Mouse (Mus musculus): ENCODE measurements around the gene Stn1. TPM values are rescaled to one million over a fixed set of nuclear protein-coding genes. Genes with fewer than 3 reads are reported as not detected.
A peak's percentile ranks its signal among the peaks of the same experiment; 100 is the strongest.

The Stn1 gene
- polyA plus RNA-seq, 1 experiment from 2014 or later = 54.7 TPM

DNA sequence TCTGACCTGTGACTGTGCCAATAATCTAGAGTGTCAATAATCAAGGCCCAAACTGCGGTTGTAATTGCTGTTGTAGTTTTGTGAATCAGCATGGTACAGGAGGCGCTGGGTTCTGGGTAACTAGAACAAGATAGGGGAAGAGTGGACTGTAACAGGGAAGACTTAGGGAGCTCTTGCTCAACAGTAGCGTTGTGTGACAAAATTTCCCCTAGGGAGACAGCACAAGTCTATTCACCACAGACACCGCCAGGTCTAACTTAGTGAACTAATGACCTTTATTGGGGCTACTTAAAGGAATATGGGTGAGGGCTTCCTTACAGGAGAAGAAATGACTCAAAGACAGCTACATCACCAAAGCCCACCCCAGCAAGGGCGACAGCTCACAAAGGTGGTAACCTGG is 32.7 kb upstream of the Stn1 start:
- 84% methylated on average over 5 of the region's 5 CpGs for WGBS
- H3K9me3 ChIP-seq (ENCODE audit: control insufficient read depth, low read length) = no peaks in the 10 kb centered on the region
- H3K36me3 ChIP-seq (ENCODE audit: control insufficient read depth, insufficient read depth, low read length) = no peaks in the 10 kb centered on the region
- H3K9ac ChIP-seq (ENCODE audit: low read depth, low read length) = no peak overlapping the region
- no peaks in the 10 kb centered on the region for H3K27me3 ChIP-seq (ENCODE audit: control insufficient read depth, insufficient read depth, low read length)
- no peak overlapping the region for H3K27ac ChIP-seq (ENCODE audit: low read depth, low read length)
- no peaks in the 10 kb centered on the region; the same call in 1 of the 2 replicates for H3K4me1 ChIP-seq (ENCODE audit: control insufficient read depth, insufficient read depth, low read length)
- H3K4me3 ChIP-seq (ENCODE audit: low read length) = no peak overlapping the region
- no peak overlapping the region for H3K4me2 ChIP-seq (replicated peaks; ENCODE audit: low read depth, low read length)
- no peak for ATAC-seq (ENCODE audit: low FRiP score, low TSS enrichment)

DNA sequence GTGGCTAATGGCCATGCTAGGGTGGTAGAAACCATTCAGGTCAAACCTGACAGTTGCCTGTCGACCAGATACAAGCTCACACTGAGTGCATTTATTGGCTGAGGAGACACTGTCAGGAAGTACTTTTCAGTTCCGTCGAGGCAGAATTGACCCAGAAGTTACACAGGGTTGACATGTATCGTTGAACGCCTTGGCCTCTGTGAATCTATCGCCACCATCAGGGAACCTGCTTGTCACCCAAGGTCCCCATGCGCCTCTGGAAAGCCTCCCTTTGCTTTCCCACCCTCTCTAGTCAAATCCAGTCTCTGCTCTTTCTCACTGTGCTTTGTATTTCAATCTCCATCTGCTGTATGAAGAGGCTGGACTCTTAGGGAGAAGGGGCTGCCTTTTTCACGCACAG is 28.7 kb upstream of the Stn1 start:
- H3K4me2 ChIP-seq (replicated peaks; ENCODE audit: low read depth, low read length) = no peak overlapping the region
- H3K4me1 ChIP-seq (ENCODE audit: control insufficient read depth, insufficient read depth, low read length) = peaks cover 5% of the 10 kb centered on the region; the same call in 1 of the 2 replicates
- no peak overlapping the region for H3K4me3 ChIP-seq (ENCODE audit: low read length)
- no peak for ATAC-seq (ENCODE audit: low FRiP score, low TSS enrichment)
- H3K9ac ChIP-seq (ENCODE audit: low read depth, low read length) = no peak overlapping the region
- WGBS = 81% methylated on average over 8 of the region's 8 CpGs
- H3K9me3 ChIP-seq (ENCODE audit: control insufficient read depth, low read length) = no peaks in the 10 kb centered on the region
- H3K27me3 ChIP-seq (ENCODE audit: control insufficient read depth, insufficient read depth, low read length) = no peaks in the 10 kb centered on the region
- H3K27ac ChIP-seq (ENCODE audit: low read depth, low read length) = no peak overlapping the region
- no peaks in the 10 kb centered on the region for H3K36me3 ChIP-seq (ENCODE audit: control insufficient read depth, insufficient read depth, low read length)

DNA sequence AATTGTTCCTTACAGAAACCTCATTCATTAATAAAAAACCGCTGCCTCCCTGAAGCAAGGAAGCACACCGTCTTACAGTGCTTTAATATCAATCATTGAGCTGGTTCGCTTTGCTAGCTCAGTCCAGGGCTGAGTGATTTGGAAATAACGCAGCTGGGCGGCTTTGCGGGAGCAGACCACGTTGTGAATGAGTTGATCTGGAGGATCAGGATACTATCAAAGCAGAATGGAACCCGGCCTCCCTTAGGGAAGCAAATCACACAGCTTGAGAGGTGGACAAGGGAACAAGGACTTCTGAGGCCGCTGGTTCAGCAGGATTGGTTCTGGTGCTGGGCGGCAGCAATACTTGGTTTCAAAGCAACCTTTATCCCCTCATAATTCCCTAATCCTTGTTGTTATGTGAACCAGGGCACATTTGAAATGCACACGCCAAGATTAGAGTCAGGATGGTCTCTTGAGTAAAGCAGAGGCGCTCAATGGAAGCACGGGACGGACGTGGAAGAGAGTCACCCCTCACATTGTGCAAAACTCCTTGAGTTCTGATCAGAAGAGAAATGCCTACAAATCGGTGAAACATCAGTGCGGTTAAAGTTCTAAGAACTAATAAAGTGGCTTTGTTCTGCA is 27.8 kb upstream of the Stn1 start:
- no peak overlapping the region for H3K27ac ChIP-seq (ENCODE audit: low read depth, low read length)
- H3K4me2 ChIP-seq (replicated peaks; ENCODE audit: low read depth, low read length) = no peak overlapping the region
- 42% methylated on average over 17 of the region's 17 CpGs for WGBS
- no peaks in the 10 kb centered on the region for H3K27me3 ChIP-seq (ENCODE audit: control insufficient read depth, insufficient read depth, low read length)
- H3K9ac ChIP-seq (ENCODE audit: low read depth, low read length) = no peak overlapping the region
- H3K4me1 ChIP-seq (ENCODE audit: control insufficient read depth, insufficient read depth, low read length) = peaks cover 5% of the 10 kb centered on the region; the same call in 1 of the 2 replicates
- no peaks in the 10 kb centered on the region for H3K9me3 ChIP-seq (ENCODE audit: control insufficient read depth, low read length)
- H3K36me3 ChIP-seq (ENCODE audit: control insufficient read depth, insufficient read depth, low read length) = no peaks in the 10 kb centered on the region
- no peak overlapping the region for H3K4me3 ChIP-seq (ENCODE audit: low read length)
- peak; percentile 55; the same call in 1 of the 2 replicates for ATAC-seq (ENCODE audit: low FRiP score, low TSS enrichment)

DNA sequence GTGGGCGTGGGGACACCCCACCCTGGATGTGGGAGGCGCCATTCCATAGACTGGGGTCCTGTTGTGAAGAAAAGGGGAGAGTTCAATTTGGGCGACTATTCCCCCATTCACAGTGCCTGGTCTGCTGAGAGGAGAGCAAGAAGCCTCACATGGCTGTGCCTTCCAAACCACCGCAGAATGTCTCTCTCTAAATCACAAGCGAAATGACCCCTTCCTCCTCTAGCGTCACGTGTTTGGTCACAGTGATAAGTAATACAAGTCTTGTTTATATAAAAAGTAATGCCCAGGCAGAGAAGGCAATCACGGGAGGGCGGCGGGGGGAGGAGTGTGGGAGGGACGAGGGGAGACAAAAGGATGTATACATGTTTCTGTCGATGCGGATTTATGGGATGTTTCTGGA is 26.4 kb upstream of the Stn1 start:
- Histone ChIP-seq H3K27ac (ENCODE audit: low read depth, low read length) (no peak overlapping the region), H3K9ac (ENCODE audit: low read depth, low read length) (no peak overlapping the region), H3K36me3 (ENCODE audit: control insufficient read depth, insufficient read depth, low read length) (no peaks in the 10 kb centered on the region), H3K4me1 (ENCODE audit: control insufficient read depth, insufficient read depth, low read length) (peaks cover 5% of the 10 kb centered on the region; the same call in 1 of the 2 replicates), H3K9me3 (ENCODE audit: control insufficient read depth, low read length) (no peaks in the 10 kb centered on the region), H3K27me3 (ENCODE audit: control insufficient read depth, insufficient read depth, low read length) (no peaks in the 10 kb centered on the region), H3K4me3 (ENCODE audit: low read length) (no peak overlapping the region), H3K4me2 (replicated peaks; ENCODE audit: low read depth, low read length) (peak overlapping the region; percentile 17)
- ATAC-seq (ENCODE audit: low FRiP score, low TSS enrichment) = no peak
- WGBS = 39% methylated on average over 13 of the region's 13 CpGs

DNA sequence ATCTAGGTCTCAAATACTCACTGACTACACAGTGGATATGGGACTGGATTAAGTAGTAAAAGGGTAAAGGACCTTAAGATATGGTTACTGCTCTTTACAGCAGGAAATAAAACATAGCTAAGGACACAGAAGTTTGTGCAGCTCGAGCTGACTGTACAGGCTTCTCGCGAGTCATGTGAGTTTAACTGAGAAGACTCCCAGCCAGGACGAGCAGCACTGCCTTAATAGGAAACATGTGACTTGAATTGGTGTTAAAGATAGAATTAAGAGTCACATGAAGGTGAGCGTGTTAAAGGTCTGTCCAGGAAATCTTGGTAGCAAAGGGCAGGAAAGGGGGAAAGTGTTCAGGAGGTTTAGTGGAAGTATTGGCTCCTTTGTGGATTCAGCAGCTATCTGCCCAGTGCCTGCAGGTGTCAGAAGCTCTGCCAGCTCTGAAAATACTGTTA is 24.7 kb upstream of the Stn1 start:
- WGBS = 53% methylated on average over 5 of the region's 5 CpGs
- Histone ChIP-seq H3K27me3 (ENCODE audit: control insufficient read depth, insufficient read depth, low read length) (no peaks in the 10 kb centered on the region), H3K4me2 (replicated peaks; ENCODE audit: low read depth, low read length) (no peak overlapping the region), H3K9me3 (ENCODE audit: control insufficient read depth, low read length) (no peaks in the 10 kb centered on the region), H3K36me3 (ENCODE audit: control insufficient read depth, insufficient read depth, low read length) (no peaks in the 10 kb centered on the region), H3K9ac (ENCODE audit: low read depth, low read length) (no peak overlapping the region), H3K4me1 (ENCODE audit: control insufficient read depth, insufficient read depth, low read length) (peaks cover 5% of the 10 kb centered on the region; the same call in 1 of the 2 replicates), H3K4me3 (ENCODE audit: low read length) (no peak overlapping the region), H3K27ac (ENCODE audit: low read depth, low read length) (no peak overlapping the region)
- no peak for ATAC-seq (ENCODE audit: low FRiP score, low TSS enrichment)

DNA sequence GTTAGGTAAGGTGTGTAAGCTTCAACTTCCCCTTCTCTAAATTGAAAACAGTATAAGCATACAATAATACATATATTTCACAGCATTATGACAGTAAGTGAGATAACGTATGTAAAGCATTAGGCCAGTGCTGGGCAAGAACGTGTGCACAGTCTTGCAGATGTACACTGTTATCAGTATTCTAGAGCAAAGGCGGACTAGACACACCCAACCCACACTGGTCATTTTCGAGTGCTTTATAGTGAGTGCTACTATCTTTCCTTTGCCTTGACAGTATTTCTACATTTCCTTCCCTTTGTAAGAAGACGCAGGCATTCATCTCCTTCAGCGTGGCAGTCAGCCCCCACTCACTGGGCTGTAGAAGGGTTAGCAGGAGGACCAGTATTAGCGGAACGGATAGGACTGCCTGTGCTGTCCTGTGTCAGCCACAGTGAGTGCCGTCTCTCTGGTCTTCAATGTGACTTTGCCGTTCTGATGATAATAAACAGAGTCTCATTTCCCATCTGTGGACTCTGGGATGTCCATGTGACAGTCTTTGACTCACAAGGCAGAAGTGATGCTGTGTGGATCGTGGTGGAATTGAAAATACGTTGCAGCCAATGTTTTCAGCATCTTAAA is 23.3 kb upstream of the Stn1 start:
- Histone ChIP-seq H3K4me1 (ENCODE audit: control insufficient read depth, insufficient read depth, low read length) (peaks cover 5% of the 10 kb centered on the region; the same call in 1 of the 2 replicates), H3K36me3 (ENCODE audit: control insufficient read depth, insufficient read depth, low read length) (no peaks in the 10 kb centered on the region), H3K27me3 (ENCODE audit: control insufficient read depth, insufficient read depth, low read length) (no peaks in the 10 kb centered on the region), H3K4me2 (replicated peaks; ENCODE audit: low read depth, low read length) (no peak overlapping the region), H3K9me3 (ENCODE audit: control insufficient read depth, low read length) (no peaks in the 10 kb centered on the region), H3K9ac (ENCODE audit: low read depth, low read length) (no peak overlapping the region), H3K27ac (ENCODE audit: low read depth, low read length) (no peak overlapping the region), H3K4me3 (ENCODE audit: low read length) (no peak overlapping the region)
- WGBS = 87% methylated on average over 12 of the region's 12 CpGs
- ATAC-seq (ENCODE audit: low FRiP score, low TSS enrichment) = no peak

DNA sequence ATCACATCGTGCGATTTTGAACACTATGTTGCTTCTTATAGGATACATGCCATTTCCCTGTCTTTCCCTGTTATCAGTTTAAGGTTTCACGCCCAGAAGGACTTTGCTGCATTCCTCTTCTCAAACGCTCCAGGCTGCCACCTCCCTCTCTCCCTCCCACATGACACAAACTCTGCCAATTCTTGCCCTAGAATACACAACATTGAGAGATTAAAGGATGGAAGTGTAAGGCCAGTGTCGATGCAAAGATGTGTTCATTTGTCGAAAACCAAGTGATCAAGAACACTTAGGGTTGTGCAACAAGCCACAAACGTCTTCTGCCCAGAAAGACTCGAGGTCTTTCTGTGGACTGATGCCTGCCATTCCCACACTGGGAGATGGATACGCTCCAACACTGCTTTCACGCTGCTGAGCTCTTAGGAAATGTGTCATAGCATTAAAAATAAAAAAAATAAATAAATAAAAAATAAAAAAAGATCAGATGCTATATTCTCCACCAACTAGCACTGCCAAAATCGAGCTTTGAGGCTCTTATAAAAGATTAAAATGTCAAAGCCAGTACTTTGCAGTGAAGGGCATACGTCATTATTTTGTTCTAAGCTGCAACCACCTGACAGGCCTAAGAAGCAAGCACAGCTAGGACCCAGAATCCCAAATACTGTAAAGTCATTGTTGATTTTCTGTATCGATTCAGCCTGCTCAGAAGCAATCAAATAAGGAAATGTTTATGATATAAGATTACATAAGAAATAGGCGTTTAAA is 22.6 kb upstream of the Stn1 start:
- no peak overlapping the region for H3K9ac ChIP-seq (ENCODE audit: low read depth, low read length)
- ATAC-seq (ENCODE audit: low FRiP score, low TSS enrichment) = no peak
- 74% methylated on average over 14 of the region's 14 CpGs for WGBS
- no peaks in the 10 kb centered on the region for H3K36me3 ChIP-seq (ENCODE audit: control insufficient read depth, insufficient read depth, low read length)
- H3K4me3 ChIP-seq (ENCODE audit: low read length) = no peak overlapping the region
- H3K27ac ChIP-seq (ENCODE audit: low read depth, low read length) = no peak overlapping the region
- no peaks in the 10 kb centered on the region for H3K9me3 ChIP-seq (ENCODE audit: control insufficient read depth, low read length)
- peaks cover 5% of the 10 kb centered on the region; the same call in 1 of the 2 replicates for H3K4me1 ChIP-seq (ENCODE audit: control insufficient read depth, insufficient read depth, low read length)
- H3K4me2 ChIP-seq (replicated peaks; ENCODE audit: low read depth, low read length) = no peak overlapping the region
- no peaks in the 10 kb centered on the region for H3K27me3 ChIP-seq (ENCODE audit: control insufficient read depth, insufficient read depth, low read length)

DNA sequence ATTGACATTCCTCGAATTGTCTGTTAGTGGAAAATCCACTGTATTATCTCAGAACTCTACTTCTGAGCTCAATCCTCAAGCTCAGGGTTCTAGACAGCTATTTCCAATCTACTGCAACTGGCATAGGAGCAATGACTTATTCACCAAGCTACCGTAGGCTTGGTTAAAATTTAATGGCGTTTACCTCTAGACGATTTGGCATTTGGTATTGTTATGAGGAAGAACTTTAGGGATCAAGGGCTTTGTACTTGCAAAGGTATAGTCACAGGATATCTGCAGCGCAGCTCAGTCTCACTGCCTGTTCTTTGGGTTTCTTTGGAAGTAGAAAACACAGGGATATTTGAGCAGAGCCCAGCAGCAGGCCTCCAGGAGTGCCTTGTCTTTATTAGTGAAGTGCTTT is 21.8 kb upstream of the Stn1 start:
- H3K4me2 ChIP-seq (replicated peaks; ENCODE audit: low read depth, low read length) = no peak overlapping the region
- WGBS = 79% methylated on average over 5 of the region's 5 CpGs

DNA sequence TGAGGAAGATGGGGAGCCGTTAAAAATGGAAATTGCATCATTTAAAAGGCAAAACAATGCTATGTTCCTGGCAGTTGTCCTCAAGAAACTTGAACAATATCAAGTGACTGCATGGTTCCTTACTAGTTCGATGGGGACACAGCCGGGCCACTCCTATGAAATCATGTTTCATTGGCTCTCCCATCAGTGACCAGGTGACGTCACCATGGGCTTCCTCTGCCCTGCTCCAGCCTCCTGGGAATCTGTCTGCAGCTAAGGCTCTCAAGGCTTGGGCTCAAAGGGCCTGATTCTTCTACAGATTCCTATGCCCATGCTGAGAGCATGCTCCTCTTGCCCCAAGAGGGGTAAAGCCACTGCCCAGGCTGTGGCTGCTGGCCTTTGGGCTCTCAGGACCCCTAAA is 12.3 kb upstream of the Stn1 start:
- no peaks in the 10 kb centered on the region for H3K27me3 ChIP-seq (ENCODE audit: control insufficient read depth, insufficient read depth, low read length)
- H3K9me3 ChIP-seq (ENCODE audit: control insufficient read depth, low read length) = no peaks in the 10 kb centered on the region; the same call in 1 of the 2 replicates
- peaks cover 7% of the 10 kb centered on the region for H3K4me1 ChIP-seq (ENCODE audit: control insufficient read depth, insufficient read depth, low read length)
- 0 out of 2 replicates have a peak overlapping the region, but pooled peaks have one; percentile 37 for H3K27ac ChIP-seq (ENCODE audit: low read depth, low read length)
- H3K4me2 ChIP-seq (replicated peaks; ENCODE audit: low read depth, low read length) = no peak overlapping the region
- 66% methylated on average over 4 of the region's 4 CpGs for WGBS
- no peaks in the 10 kb centered on the region for H3K36me3 ChIP-seq (ENCODE audit: control insufficient read depth, insufficient read depth, low read length)
- H3K9ac ChIP-seq (ENCODE audit: low read depth, low read length) = no peak overlapping the region
- ATAC-seq (ENCODE audit: low FRiP score, low TSS enrichment) = no peak
- H3K4me3 ChIP-seq (ENCODE audit: low read length) = no peak overlapping the region

More for the DNA sequence above, 21.8 kb upstream of the Stn1 start:
- Histone ChIP-seq H3K27ac (ENCODE audit: low read depth, low read length) (no peak overlapping the region), H3K9me3 (ENCODE audit: control insufficient read depth, low read length) (no peaks in the 10 kb centered on the region), H3K4me3 (ENCODE audit: low read length) (no peak overlapping the region), H3K9ac (ENCODE audit: low read depth, low read length) (no peak overlapping the region), H3K4me1 (ENCODE audit: control insufficient read depth, insufficient read depth, low read length) (0 out of 2 replicates have a peak, but pooled peaks cover 8% of the 10 kb centered on the region), H3K27me3 (ENCODE audit: control insufficient read depth, insufficient read depth, low read length) (no peaks in the 10 kb centered on the region), H3K36me3 (ENCODE audit: control insufficient read depth, insufficient read depth, low read length) (no peaks in the 10 kb centered on the region)
- ATAC-seq (ENCODE audit: low FRiP score, low TSS enrichment) = no peak
